8 mouse cellular contexts compared by ENCODE assay signal in the genomic region with DNA sequence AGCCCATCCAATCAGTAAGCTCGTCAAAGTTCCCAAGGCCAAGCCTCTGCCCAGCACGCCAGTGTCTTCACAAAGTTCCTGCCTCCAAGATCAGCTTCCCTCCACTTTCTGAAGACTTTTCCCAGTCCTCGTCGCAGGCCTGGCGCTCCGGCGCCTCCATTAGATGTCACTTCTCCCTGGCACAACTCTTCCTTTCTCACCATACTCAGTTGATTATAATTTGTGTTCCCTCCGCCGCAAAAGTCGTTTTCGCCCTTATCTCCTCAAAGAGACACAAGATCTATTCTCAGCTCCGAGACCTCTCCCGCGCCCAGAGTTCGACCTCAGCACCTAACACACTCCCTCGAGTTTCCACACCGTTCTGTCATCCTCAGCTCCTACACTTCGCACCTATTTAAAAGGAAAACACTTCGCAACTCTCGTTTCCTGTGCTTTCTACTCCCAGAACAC. TPM values are rescaled to one million over a fixed set of nuclear protein-coding genes. Genes with fewer than 3 reads are reported as not detected.
A peak's percentile ranks its signal among the peaks of the same experiment; 100 is the strongest.
DNase-seq lines count a peak whose midpoint lies in the region; ATAC-seq and TF ChIP-seq lines count a peak whose summit lies in the region.

No protein-coding gene starts in this region.

- DNase-seq in embryo, embryonic 11 days, result peak; percentile 38
- DNase-seq in embryo, embryonic 9.5 days (ENCODE audit: extremely low spot score), result no peak
- peak; percentile 60 for DNase-seq in 416B (ENCODE audit: low read depth)
- DNase-seq in heart, postnatal 0 days (ENCODE audit: low spot score), result peak; percentile 13
- DNase-seq in liver, result peak; percentile 65
- no peak for DNase-seq in ovary, adult 18-20 months (ENCODE audit: low spot score)

- H3K27ac ChIP-seq in brown adipose tissue, adult 24 weeks (replicated peaks; ENCODE audit: low read depth, low read length), result peak overlapping the region; percentile 83
- H3K27ac ChIP-seq in heart, postnatal 0 days (ENCODE audit: low read depth), result peak overlapping the region; percentile 93
- H3K27ac ChIP-seq in neural tube, embryonic 14.5 days (ENCODE audit: low read depth, low read length), result peak overlapping the region; percentile 87

- H3K27me3 ChIP-seq in heart, postnatal 0 days (ENCODE audit: control insufficient read depth, insufficient read depth, low read length), result no peaks in the 10 kb centered on the region
- no peaks in the 10 kb centered on the region for H3K27me3 ChIP-seq in neural tube, embryonic 14.5 days (ENCODE audit: control insufficient read depth, insufficient read depth, low read length)

- peaks cover 20% of the 10 kb centered on the region for H3K4me1 ChIP-seq in brown adipose tissue, adult 24 weeks (ENCODE audit: control insufficient read depth, insufficient read depth, insufficient read length, low read length)
- H3K4me1 ChIP-seq in heart, postnatal 0 days (ENCODE audit: control insufficient read depth, insufficient read depth), result peaks cover 23% of the 10 kb centered on the region
- peaks cover 15% of the 10 kb centered on the region for H3K4me1 ChIP-seq in neural tube, embryonic 14.5 days (ENCODE audit: control insufficient read depth, insufficient read depth, low read length)

- no peaks in the 10 kb centered on the region for H3K36me3 ChIP-seq in heart, postnatal 0 days (replicated peaks; ENCODE audit: control insufficient read depth, insufficient read depth, low read length)
- no peaks in the 10 kb centered on the region for H3K36me3 ChIP-seq in neural tube, embryonic 14.5 days (ENCODE audit: control insufficient read depth, insufficient read depth, low read length)

- peak overlapping the region; percentile 95 for H3K9ac ChIP-seq in heart, postnatal 0 days (replicated peaks; ENCODE audit: low read depth, low read length)
- peak overlapping the region; percentile 93 for H3K9ac ChIP-seq in neural tube, embryonic 14.5 days (replicated peaks; ENCODE audit: low read depth, low read length)

- WGBS in heart, postnatal 0 days, result under 1% methylated on average over 20 of the region's 20 CpGs
- WGBS in neural tube, embryonic 14.5 days, result 2% methylated on average over 20 of the region's 20 CpGs

- no peak for TF ChIP-seq EP300 in heart, postnatal 0 days (IDR thresholded peaks at IDR 0.05; ENCODE audit: low read depth)

- no peak for TF ChIP-seq CTCF in heart, postnatal 0 days (IDR thresholded peaks at IDR 0.05; ENCODE audit: low read depth)

- peak overlapping the region; percentile 92 for H3K4me3 ChIP-seq in brown adipose tissue, adult 24 weeks (ENCODE audit: insufficient read depth, low read depth, low read length)
- peak overlapping the region; percentile 95 for H3K4me3 ChIP-seq in heart, postnatal 0 days (ENCODE audit: low read depth, low read length)
- peak overlapping the region; percentile 90 for H3K4me3 ChIP-seq in neural tube, embryonic 14.5 days (ENCODE audit: low read depth, low read length)

- peak overlapping the region; percentile 95 for H3K4me2 ChIP-seq in heart, postnatal 0 days (ENCODE audit: low read depth, low read length)
- peak overlapping the region; percentile 53 for H3K4me2 ChIP-seq in neural tube, embryonic 14.5 days (ENCODE audit: low read depth, low read length)

- no peaks in the 10 kb centered on the region for H3K9me3 ChIP-seq in heart, postnatal 0 days (replicated peaks; ENCODE audit: control insufficient read depth, low read length)
- H3K9me3 ChIP-seq in neural tube, embryonic 14.5 days (ENCODE audit: control insufficient read depth, low read length), result no peaks in the 10 kb centered on the region

- ATAC-seq in heart, postnatal 0 days (ENCODE audit: insufficient read depth, low read depth), result no peak
- no peak for ATAC-seq in neural tube, embryonic 14.5 days (ENCODE audit: low read depth)

RNA-seq across cellular contexts. Expression of a gene that starts 0.9 kb away (rescaled TPM):
- 62.2 and 89.1 TPM in 2 replicates for polyA plus RNA-seq in brown adipose tissue, adult 24 weeks (2012; ENCODE audit: insufficient read depth, insufficient read length, missing spikeins)
- total RNA-seq in heart, postnatal 0 days (2014; rRNA removed; ENCODE audit: low replicate concordance), result 80.6 and 85.7 TPM in 2 replicates
- 12.5 and 15.0 TPM in 2 replicates for polyA plus RNA-seq in heart, postnatal 0 days (2015; fragmentation: Nextera tagmentation; extraction: Ambion mirVana)
- polyA plus RNA-seq in neural tube, embryonic 14.5 days (2014; fragmentation: Nextera tagmentation; extraction: Ambion mirVana), result 10.0 and 11.0 TPM in 2 replicates

RNA-seq across cellular contexts. Expression of a gene that starts 18.4 kb away (rescaled TPM):
- 50.9 and 79.9 TPM in 2 replicates for polyA plus RNA-seq in brown adipose tissue, adult 24 weeks (2012; ENCODE audit: insufficient read depth, insufficient read length, missing spikeins)
- total RNA-seq in heart, postnatal 0 days (2014; rRNA removed; ENCODE audit: low replicate concordance), result 113 and 125 TPM in 2 replicates
- polyA plus RNA-seq in heart, postnatal 0 days (2015; fragmentation: Nextera tagmentation; extraction: Ambion mirVana), result 182 and 185 TPM in 2 replicates
- 211 and 216 TPM in 2 replicates for polyA plus RNA-seq in neural tube, embryonic 14.5 days (2014; fragmentation: Nextera tagmentation; extraction: Ambion mirVana)

RNA-seq across cellular contexts. Expression of a gene that starts 36.7 kb away (rescaled TPM):
- polyA plus RNA-seq in brown adipose tissue, adult 24 weeks (2012; ENCODE audit: insufficient read depth, insufficient read length, missing spikeins), result 6.1 and 11.2 TPM in 2 replicates
- total RNA-seq in heart, postnatal 0 days (2014; rRNA removed; ENCODE audit: low replicate concordance), result 5.3 and 12.3 TPM in 2 replicates
- polyA plus RNA-seq in heart, postnatal 0 days (2015; fragmentation: Nextera tagmentation; extraction: Ambion mirVana), result 1.4 and 1.9 TPM in 2 replicates
- 7.3 and 9.0 TPM in 2 replicates for polyA plus RNA-seq in neural tube, embryonic 14.5 days (2014; fragmentation: Nextera tagmentation; extraction: Ambion mirVana)

Comparison
In these comparisons a context has a peak if more than half of its experiments do, and no peak if none do; other contexts are left out.
1. DNase-seq: peak in embryo, embryonic 11 days (single experiment), 416B (single experiment), heart, postnatal 0 days (single experiment) and liver (single experiment); none in embryo, embryonic 9.5 days (single experiment) and ovary, adult 18-20 months (single experiment).
2. Peak in every context shown above with its lines, with median percentiles within 50 percentile points of each other: H3K27ac ChIP-seq and H3K4me3 ChIP-seq.